Mouse (Mus musculus) neural tube, embryonic 11.5 days (tissue): ENCODE data around the gene Mthfd2l. TPM values are rescaled to one million over a fixed set of nuclear protein-coding genes. Genes with fewer than 3 reads are reported as not detected.

Source experiments
- ATAC-seq: fragments of 200-750 bp; cut with Nextera tagmentation; 2 replicates; pipeline ENCODE4 v1.8.0; 2017; ENCODE audit warnings: moderate number of reproducible peaks, mild to moderate bottlenecking, moderate TSS enrichment, moderate library complexity; ENCODE audit not compliant: insufficient read depth, low FRiP score, low TSS enrichment
- DNase-seq: peaks from one replicate; pipeline ENCODE4 v3.0.0-alpha.2; 2015; ENCODE audit warnings: low spot score
- H3K27ac ChIP-seq: fragments of 300-500 bp; sonication (generic); 2 replicates; pipeline ENCODE4 v1.5.1; 2014; ENCODE audit warnings: low read depth, mild to moderate bottlenecking, low read length
- H3K27me3 ChIP-seq: fragments of 300-500 bp; sonication (generic); 2 replicates; pipeline ENCODE4 v1.6.1; 2014; ENCODE audit warnings: mild to moderate bottlenecking, low read length, mixed read lengths; ENCODE audit not compliant: control insufficient read depth, insufficient read depth
- H3K36me3 ChIP-seq: fragments of 300-500 bp; sonication (generic); 2 replicates; pipeline ENCODE4 v1.6.1; 2014; ENCODE audit warnings: mild to moderate bottlenecking, low read length, moderate library complexity, mixed read lengths; ENCODE audit not compliant: control insufficient read depth, insufficient read depth
- H3K4me1 ChIP-seq: fragments of 300-500 bp; sonication (generic); 2 replicates; pipeline ENCODE4 v1.6.1; 2014; ENCODE audit warnings: low read length, mixed read lengths; ENCODE audit not compliant: control insufficient read depth, insufficient read depth
- H3K4me2 ChIP-seq: fragments of 300-500 bp; sonication (generic); 2 replicates; pipeline ENCODE4 v1.6.1; 2014; ENCODE audit warnings: low read depth, mild to moderate bottlenecking, moderate library complexity
- H3K4me3 ChIP-seq: fragments of 300-500 bp; sonication (generic); 2 replicates; pipeline ENCODE4 v1.5.1; 2014; ENCODE audit warnings: low read depth, low read length
- H3K9ac ChIP-seq: fragments of 300-500 bp; sonication (generic); 2 replicates; pipeline ENCODE4 v1.6.1; 2014; ENCODE audit warnings: mild to moderate bottlenecking, low read length
- H3K9me3 ChIP-seq: fragments of 300-500 bp; sonication (generic); 2 replicates; pipeline ENCODE4 v1.6.1; 2016; ENCODE audit warnings: low read length; ENCODE audit not compliant: control insufficient read depth
- WGBS: fragments of 180-500 bp; shearing (Covaris S2); extraction: QIAGEN DNeasy Blood & Tissue Kit; methylation state at CpG from one replicate; pipeline ENCODE4 v1.1.7; 2014; 5-methylcytosine and 5-hydroxymethylcytosine counted together
- polyA plus RNA-seq: library from polyadenylated mRNA; unstranded; fragments of >200 nt; fragmentation: Nextera tagmentation; extraction: Ambion mirVana; gene quantifications from 2 replicates; pipeline ENCODE4 v1.2.1, GENCODE M21; 2014

Gene Mthfd2l
- 87.7 and 93.3 TPM in 2 replicates for polyA plus RNA-seq

DNA sequence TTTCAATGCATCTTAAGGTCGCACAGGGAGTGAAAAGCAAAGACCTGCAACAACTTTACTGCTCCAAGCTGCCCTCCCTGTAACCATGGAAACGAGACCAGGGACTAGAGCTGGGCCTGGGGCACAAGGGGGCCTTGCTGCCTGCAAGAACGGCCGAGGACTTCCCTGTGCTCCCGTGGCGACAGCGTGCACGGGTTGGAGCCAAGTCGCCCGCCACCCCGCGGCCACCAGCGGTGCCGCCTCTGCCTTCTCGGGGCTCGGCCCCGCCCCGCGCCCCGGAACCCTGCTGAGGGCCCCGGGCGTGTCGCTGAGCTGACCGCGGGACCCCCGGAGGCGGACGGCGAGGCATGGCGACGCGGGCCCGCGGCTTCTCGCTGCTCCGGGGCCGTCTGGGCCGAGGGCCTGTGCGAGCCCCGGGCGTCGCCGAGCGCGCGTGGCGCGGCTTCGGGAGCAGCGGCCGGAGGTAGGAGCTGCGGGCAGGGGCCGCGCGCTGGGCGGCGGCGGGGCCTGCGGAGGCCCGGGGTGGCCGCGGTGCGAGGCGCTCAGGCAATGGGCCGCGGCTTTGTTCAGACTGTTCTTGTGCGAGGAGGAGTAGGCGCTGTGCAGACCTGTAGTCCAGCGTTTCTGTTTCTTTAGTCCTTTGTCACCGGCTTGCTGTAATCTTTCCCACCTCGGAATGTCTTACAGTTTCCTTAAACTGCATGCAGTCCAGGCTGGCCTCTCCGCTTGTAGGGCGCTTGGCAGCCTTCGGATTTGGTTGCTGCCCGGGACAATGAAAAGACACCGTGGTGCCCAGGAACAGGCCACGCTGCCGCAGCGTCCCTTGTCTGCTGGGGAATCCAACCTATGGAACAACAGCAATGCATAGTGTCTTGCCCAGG, at the start of gene Mthfd2l:
TSS of gene Mthfd2l (plus strand) at position 147 of the 881 bp plus-strand sequence.
- H3K27me3 ChIP-seq: no peaks in the 10 kb centered on the region
- peaks cover 6% of the 10 kb centered on the region for H3K4me1 ChIP-seq
- DNase-seq (peak; percentile 91), ATAC-seq (peak; percentile 99)
- peak within 1 kb of the TSS; percentile 96 for H3K27ac ChIP-seq
- H3K9ac ChIP-seq: peak within 1 kb of the TSS; percentile 96
- H3K9me3 ChIP-seq: no peaks in the 10 kb centered on the region
- peak within 1 kb of the TSS; percentile 78 for H3K4me3 ChIP-seq
- peak within 1 kb of the TSS; percentile 63 for H3K4me2 ChIP-seq
- H3K36me3 ChIP-seq: no peaks in the 10 kb centered on the region
- 1% methylated on average over 61 of the region's 79 CpGs for WGBS

DNA sequence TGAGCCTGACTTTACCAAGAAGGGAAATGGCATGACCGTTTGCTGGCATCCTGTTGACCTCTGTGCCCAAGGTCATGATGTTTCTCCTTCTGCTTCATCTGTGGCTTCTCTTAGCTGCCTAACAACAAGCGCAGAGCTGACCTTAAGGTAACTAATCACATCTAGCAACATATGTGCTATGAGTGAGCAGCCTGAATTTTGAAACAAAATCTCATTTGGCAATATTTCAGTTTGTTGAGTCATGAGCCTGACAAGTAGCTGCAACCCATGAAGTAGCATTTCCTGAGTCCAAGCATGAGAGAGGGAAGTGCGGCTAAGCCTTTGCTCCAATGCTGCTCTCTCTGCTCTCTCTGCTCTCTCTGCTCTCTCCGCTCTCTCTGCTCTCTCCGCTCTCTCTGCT, 49.2 kb upstream of the Mthfd2l start:
- no peaks in the 10 kb centered on the region for H3K4me1 ChIP-seq
- H3K27ac ChIP-seq: no peak overlapping the region
- no peak overlapping the region for H3K4me2 ChIP-seq
- H3K4me3 ChIP-seq: no peak overlapping the region
- no peaks in the 10 kb centered on the region for H3K36me3 ChIP-seq
- ATAC-seq (no peak), DNase-seq (no peak)
- 97% methylated on average over 5 of the region's 5 CpGs for WGBS
- H3K9ac ChIP-seq: no peak overlapping the region
- no peaks in the 10 kb centered on the region for H3K27me3 ChIP-seq
- H3K9me3 ChIP-seq: no peaks in the 10 kb centered on the region

- no peak for ATAC-seq
- 80% methylated on average over 5 of the region's 5 CpGs for WGBS
- Histone ChIP-seq H3K4me3 (no peak overlapping the region), H3K27me3 (no peaks in the 10 kb centered on the region), H3K27ac (no peak overlapping the region), H3K4me2 (no peak overlapping the region), H3K9ac (no peak overlapping the region), H3K36me3 (no peaks in the 10 kb centered on the region), H3K4me1 (no peaks in the 10 kb centered on the region), H3K9me3 (no peaks in the 10 kb centered on the region)
- DNase-seq: no peak
These were observed 48.8 kb upstream of the Mthfd2l start for GRCm38 (mm10) chr5:90882146-90882545.

GRCm38 (mm10) chr5:90884628-90885242, 46.2 kb upstream of the Mthfd2l start:
- DNase-seq: no peak
- Histone ChIP-seq H3K9ac (no peak overlapping the region), H3K27ac (no peak overlapping the region)

GRCm38 (mm10) chr5:90888661-90889060, 42.3 kb upstream of the Mthfd2l start:
- no peak for DNase-seq
- no peaks in the 10 kb centered on the region for H3K4me1 ChIP-seq
- H3K36me3 ChIP-seq: no peaks in the 10 kb centered on the region
- no peak overlapping the region for H3K4me3 ChIP-seq
- no peak for ATAC-seq
- 76% methylated on average over 5 of the region's 5 CpGs for WGBS
- H3K4me2 ChIP-seq: no peak overlapping the region
- H3K27me3 ChIP-seq: no peaks in the 10 kb centered on the region
- no peaks in the 10 kb centered on the region for H3K9me3 ChIP-seq
- H3K27ac ChIP-seq: no peak overlapping the region
- no peak overlapping the region for H3K9ac ChIP-seq

More at GRCm38 (mm10) chr5:90884628-90885242, 46.2 kb upstream of the Mthfd2l start:
- Histone ChIP-seq H3K4me1 (no peaks in the 10 kb centered on the region), H3K4me2 (no peak overlapping the region), H3K9me3 (no peaks in the 10 kb centered on the region), H3K36me3 (no peaks in the 10 kb centered on the region), H3K4me3 (no peak overlapping the region), H3K27me3 (no peaks in the 10 kb centered on the region)
- 75% methylated on average over 2 of the region's 2 CpGs for WGBS
- ATAC-seq: no peak

- ATAC-seq (peak; percentile 78), DNase-seq (peak; percentile 58)
- Histone ChIP-seq H3K9ac (peak within 1 kb of the TSS; percentile 47), H3K27me3 (no peaks in the 10 kb centered on the region), H3K4me3 (peak within 1 kb of the TSS; percentile 37), H3K36me3 (no peaks in the 10 kb centered on the region), H3K4me2 (peak within 1 kb of the TSS; percentile 89), H3K27ac (no peak within 1 kb of the TSS), H3K4me1 (no peaks in the 10 kb centered on the region), H3K9me3 (no peaks in the 10 kb centered on the region)
- 7% methylated on average over 30 of the region's 30 CpGs for WGBS
These were observed 40.1 kb upstream of the Mthfd2l start, which contains the start of gene Cxcl1 for GRCm38 (mm10) chr5:90890519-90891463. TSS of gene Cxcl1 (plus strand) at chr5:90891241.

- WGBS: 24% methylated on average over 10 of the region's 10 CpGs
- Histone ChIP-seq H3K4me1 (no peaks in the 10 kb centered on the region), H3K27ac (no peak overlapping the region), H3K4me3 (peak overlapping the region; percentile 37), H3K9me3 (no peaks in the 10 kb centered on the region), H3K4me2 (peak overlapping the region; percentile 89), H3K27me3 (no peaks in the 10 kb centered on the region), H3K36me3 (no peaks in the 10 kb centered on the region), H3K9ac (peak overlapping the region; percentile 47)
- no peak; the same call in 1 of the 2 replicates for ATAC-seq
- no peak for DNase-seq
These were observed 39.5 kb upstream of the Mthfd2l start for GRCm38 (mm10) chr5:90891464-90891813.

GRCm38 (mm10) chr5:90894231-90894630, 36.7 kb upstream of the Mthfd2l start:
- ATAC-seq (no peak), DNase-seq (no peak)
- Histone ChIP-seq H3K36me3 (no peaks in the 10 kb centered on the region), H3K27ac (no peak overlapping the region), H3K4me1 (no peaks in the 10 kb centered on the region), H3K4me3 (no peak overlapping the region), H3K9me3 (no peaks in the 10 kb centered on the region), H3K27me3 (no peaks in the 10 kb centered on the region), H3K9ac (no peak overlapping the region), H3K4me2 (no peak overlapping the region)
- 78% methylated on average over 8 of the region's 8 CpGs for WGBS
